Mouse (Mus musculus): ENCODE results near the gene Nav2.

Nav2 gene

DNA sequence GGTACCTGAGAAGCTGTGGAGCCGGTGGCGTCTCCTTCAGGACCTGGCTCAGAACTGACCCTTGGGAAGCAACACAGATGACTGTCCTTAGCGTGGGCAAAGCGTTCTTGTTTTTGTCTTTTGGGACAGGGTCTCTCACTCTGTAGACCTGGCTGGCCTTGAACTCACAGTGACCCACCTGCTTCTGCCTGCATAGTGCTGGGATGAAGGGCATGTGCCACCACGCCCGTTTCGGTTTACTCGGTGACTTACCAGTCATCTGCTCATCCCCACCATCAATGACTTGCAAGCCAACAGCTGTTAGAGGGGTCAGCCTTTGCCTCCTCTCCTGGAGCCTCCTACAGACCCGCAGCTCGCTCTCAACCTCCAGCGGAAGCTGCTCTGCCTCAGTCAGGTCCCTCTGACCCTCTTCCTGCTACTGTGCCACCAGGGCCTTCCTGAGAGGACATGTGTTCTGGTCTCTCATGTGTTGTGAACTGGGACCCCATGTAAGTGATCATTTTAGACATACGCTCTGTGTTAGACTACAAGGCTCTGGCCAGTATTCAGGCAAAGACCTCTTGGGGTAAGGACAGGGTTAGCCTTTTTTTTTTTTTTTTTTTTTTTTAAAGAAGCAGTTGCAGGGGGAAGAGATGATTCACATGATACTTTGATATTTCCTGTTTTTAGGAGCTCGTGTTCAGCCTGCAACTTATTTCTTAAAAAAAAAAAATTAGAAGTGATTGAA is 342.2 kb downstream of the Nav2 start:
- no peak for DNase-seq (ENCODE audit: low spot score)

DNA sequence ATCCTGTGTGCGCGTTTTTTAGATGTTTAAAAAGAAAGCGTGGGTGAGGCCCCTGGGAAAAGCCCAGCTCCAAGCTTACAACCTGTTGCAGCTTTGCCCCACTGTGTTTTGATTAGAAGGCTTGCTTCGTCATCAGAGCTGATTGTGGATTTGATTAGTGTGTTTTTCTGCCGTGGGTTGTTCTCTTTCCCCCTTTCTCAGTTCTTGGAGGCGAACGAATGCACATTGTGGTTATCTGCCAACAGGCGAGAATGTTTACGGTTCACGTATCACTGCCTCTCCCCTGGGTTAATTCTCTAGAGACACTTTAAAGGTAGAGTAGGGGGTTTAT is 342.8 kb downstream of the Nav2 start:
- no peak for DNase-seq (ENCODE audit: low spot score)

DNA sequence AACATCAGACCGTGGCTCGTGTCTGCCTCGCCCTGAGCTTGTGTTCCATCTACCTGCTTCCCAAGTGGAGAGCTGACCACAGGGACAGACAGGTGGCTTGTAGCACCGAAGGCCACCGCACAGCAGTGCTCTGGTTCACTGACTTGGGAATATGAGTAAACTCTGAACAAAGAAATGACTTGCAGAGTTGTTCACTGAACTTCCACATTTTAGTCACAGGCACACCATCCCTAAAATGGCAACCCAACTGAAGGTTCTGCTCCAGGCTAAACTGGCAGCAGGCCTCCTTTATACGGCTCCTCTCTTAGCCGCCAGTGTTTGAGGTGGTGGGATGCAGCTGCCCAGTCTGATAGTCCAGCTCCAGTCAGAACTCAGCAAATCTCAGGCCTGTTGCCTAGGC is 343.9 kb downstream of the Nav2 start:
- DNase-seq (ENCODE audit: low spot score) = no peak

DNA sequence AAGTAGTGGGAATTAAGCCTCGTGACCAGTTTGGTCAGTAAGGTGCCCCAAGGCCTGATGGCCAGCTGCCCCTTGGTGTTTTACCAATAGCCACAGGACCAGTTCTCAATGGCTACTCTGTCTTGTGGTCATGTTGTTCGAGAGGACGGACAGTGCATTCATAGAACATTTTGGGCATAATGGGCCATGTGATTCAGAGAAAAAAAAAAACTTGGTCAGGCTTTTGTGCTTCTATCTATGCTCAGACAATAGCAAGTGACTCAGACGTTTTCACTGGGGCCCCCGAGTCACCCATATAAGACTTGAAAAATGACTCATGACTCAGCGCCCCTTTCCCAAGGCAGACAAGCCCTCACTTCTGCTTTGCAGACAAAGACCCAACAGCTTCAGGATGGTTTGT is 344.4 kb downstream of the Nav2 start:
- DNase-seq (ENCODE audit: low spot score) = no peak

DNA sequence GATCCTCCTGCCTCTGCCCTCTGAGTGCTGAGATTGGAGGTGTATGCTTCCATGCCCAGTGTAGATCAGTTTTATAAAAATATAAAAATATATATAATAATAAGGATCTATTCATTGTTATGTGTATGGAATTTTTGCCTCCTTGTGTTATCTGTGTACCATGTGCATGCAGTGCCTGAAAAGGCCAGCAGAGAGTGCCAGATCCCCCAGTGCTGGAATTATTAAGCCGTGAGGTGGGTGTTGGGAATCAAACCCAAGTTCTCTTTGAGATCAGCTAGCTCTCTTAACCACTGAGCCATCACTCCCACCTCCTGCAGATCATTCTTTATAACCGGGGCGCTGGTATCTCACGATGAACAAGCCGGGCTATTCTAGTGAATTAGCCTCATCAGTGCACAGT is 346.5 kb downstream of the Nav2 start:
- no peak for DNase-seq (ENCODE audit: low spot score)

DNA sequence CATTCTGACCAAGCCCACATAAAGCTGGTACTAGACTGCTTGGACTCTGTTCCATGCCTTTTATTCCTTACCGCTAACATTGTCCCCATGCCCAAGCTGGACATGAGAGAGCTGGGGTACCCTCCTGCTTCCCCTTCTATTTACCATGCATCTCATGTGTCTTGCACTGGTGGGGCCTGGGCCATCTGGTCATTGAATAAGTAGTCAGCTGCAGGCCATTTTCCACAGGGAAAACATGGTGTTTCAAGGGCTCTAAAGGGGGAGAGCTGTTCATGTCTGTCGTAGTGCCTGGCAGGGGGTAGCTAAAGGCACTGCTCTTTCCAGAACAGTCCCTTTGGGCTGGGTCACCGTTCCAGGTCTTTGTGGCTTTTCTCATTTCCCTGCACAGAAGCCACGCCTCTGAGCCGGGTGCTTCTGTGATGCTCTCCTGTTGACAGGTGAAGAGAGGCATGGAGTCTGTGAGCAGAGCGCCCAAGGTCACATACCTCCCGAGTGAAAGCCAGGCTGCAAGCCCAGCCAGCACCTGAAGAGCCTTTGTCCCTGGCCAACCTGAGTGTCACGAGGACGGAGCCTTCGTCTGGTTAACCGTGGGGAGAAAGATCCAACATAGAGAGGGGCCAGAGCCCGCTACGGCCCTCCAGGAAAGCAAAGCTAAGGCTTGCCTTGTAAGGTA is 348.9 kb downstream of the Nav2 start:
- DNase-seq (ENCODE audit: low spot score) = no peak

DNA sequence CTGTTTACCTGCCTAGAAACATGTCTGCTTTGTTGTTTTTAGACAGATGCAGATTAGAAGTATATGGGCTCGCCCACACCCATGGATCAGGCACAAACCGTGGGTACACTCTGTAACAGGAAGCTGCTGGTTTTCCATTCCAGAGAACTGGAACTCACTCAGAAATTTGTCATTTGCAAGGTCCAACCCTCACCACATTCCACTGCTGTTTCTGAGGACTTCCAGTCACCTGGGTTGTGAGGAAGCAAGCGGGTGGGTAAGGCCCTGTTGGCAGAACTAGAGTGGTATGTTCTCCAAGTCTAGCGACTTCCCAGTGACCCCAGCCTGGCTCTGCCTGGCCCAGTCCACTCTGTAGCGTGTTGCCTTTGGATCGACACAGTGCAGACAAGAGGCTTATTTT is 349.6 kb downstream of the Nav2 start:
- DNase-seq (ENCODE audit: low spot score) = no peak

DNA sequence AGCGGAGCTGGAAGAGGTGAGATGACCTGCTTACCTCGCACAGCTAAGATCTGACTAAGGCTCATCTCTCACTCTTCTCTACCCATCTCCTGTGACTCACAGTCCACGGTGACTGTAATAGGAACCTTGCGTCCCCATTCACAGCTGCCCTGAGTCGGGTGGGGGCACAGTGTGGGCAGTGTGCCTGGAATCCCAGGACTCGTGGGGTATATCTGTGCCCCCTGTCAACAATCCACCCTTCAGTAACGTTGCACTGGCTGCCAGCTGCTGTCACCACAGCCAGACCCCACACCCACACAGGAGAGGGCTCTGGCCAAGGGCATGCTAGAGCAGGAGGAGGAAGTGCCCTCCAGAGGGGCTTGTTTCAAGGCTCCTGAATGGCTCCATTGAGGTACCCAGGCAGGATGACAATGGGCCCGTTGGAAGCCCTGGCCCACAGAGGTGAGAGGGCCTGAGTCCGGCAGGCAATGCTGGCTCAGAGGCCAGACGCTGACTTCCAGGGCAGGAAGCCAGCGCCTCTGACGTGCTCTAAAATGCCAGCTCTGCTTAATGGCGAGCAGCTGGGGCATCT is 353.5 kb downstream of the Nav2 start:
- no peak for DNase-seq (ENCODE audit: low spot score)

DNA sequence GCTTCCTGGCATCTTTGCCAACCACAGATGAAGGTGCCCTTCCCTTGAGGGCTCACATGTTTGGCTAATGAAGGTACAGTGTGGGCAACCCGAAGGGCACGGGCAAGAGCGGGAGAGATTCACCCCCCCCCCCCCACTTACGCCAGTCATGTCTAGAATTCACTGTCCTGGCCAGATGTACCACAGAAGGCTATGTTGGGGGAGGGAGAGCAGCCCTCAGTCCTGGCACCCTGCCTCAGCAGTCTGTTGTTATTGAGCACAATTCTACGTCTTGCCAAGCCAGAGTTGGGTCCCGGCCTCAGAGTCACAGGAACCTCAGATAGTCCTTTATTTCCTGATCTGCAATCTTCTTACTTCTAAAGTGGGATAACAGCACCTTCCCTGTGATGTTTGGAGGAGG is 357.9 kb downstream of the Nav2 start:
- peak; percentile 74 for DNase-seq (ENCODE audit: low spot score)

DNA sequence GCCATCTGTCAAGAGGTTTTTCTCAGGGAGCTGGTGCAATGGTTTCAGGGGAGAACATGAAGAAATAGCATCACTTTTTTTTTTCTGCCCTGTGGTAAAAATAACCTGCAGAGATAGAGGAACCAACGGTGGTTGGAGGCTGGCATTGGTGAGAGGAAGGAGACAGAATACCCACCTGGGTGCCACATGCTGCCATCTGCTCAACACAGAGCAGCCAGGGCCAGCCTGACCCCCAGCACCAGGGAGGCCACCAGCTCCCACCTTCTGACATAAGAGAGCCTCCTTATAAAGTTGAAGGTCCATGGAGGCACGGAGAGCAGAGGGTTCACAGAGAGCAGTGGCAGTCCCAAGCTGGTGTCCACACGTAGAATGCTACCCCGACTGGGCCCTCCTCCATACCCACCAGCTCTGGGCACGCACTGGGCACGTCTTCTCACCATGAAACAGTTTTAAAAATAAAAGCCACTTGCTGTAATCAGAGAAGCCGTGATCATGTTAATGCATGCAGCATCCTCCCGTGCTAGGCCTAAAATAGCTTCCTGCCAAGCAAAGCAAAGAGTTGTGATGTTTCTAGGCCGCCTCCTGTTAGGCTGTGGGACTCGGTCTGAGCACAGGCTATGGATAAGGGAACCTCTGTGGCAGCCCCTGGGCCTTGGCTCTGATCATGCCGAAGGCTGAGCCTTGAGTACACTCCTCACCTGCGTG is 359.3 kb downstream of the Nav2 start:
- DNase-seq (ENCODE audit: low spot score) = peak; percentile 64

DNA sequence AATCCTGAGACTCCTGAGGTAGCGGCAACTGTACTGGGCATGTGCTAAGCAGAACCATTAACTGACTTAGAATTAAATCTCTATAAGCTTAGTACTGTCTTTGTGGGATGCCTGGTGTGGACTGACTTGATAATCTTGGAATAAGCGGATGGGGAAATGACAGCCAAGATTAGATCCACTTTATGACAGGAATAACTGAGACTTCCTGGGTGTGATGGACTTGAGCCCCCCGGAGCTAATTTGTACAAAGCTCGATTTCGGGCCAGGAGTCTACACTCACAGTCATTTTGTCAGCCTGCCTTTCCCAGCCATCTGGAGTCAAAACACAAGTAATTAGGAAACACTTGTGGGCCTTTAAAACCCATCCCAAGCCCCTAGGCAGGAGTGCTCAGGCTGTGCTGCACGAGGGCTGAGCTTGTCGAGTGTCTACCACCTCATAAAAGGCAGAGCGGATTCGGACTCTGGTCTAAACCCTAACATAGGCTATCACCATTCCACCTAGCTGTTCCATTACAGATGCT is 359.9 kb downstream of the Nav2 start:
- DNase-seq (ENCODE audit: low spot score) = no peak

DNA sequence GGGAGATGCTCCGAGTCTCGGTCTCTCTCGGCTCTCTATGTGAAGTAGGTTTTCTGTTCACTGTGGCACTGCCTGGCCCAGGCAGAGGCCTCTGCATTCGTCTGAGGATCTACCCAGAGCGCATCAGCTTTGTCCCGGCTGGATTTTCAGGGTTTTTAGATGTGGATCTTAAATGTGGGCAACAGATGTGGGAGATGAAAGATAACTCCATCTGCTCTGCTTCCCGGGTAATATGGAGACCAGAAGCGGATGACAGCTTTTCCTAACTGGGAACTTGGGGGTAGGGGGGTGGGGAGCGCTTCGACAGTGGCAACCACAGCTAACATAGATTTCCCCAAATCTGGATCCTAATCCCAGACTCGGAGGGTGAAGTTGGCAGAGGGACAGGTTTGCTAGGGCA is 362.3 kb downstream of the Nav2 start:
- DNase-seq (ENCODE audit: low spot score) = no peak

DNA sequence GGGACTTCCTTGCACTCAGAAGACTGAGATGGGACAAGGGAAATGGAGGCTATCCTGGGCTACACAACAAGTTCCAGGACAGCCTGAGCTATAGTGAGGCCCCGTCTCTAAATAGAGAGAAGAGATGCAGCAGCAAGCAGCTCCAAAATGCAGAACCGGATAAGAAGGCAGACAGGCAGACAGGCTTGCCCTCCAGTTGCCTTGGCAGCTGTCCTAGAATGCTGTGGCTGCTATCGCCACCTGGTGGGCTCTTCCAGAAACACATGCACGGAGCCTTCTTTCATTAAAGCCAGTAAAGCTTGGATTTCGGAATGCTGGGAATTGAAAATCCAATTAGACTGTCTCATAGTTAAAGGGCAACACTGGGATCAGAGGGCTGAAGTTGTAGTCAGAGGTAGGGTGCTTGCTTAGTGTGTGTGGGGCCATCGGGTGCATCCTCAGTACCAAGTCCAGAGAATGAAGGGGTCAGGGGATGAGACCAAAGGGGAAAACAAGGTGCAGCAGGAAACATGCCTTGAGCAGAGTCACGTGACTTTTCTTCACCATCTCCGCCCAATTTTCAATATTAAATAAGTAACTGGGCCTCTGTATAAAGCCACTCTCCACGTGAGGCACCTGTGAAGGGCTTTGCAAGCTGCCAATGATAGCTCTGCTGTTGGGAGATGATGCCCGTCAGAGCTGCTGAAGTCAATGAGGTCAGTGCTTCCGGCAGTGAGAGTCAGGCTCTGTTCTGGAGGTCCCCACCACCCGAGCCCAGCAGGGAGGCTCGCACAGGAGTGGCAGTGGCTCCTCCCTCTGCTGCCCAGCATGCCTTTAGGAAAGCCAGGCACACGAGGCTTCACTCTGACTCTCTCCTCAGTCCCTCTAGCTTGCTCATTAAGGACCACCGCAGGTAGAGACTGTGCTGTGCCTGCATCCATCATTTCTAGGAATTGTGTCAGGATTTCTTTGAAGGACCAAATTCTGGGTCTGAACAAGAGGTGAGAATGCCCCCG is 364.2 kb downstream of the Nav2 start:
- DNase-seq (ENCODE audit: low spot score) = peak; percentile 87

DNA sequence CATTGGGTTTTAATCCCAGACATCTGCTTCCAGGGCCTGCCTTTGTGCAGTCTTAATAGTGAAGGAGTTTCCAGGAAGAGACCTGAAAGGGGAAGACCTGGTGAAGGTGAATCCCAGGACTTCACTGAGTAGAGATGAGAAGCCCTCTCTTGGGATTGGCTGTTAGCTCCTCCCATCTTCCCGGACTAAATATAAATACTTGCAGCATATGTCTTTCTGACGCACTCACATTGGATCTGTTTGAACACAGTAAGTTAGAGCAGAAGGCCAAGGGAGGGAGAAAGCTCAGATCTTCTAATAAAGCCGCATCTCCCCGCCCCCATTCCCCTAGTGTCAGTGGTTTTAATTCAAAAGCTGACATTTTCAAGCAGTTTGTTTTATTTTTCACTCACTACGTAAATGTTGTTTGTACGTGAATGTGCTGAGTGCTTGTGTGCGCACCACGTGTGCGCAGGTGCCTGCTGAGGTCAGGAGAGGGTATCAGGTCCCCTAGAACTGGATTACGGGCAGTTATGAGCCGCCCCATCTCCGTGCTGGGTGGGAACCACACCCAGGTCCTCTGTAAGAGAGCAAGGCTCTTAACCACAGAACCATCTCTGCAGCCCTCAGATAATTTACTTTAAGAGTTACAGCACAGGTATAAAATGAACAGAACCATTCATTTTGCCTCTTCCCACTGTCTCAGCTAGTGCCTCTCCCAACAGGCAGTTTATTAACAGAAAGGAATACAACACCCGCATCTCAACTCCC is 365.6 kb downstream of the Nav2 start:
- DNase-seq (ENCODE audit: low spot score) = no peak

DNA sequence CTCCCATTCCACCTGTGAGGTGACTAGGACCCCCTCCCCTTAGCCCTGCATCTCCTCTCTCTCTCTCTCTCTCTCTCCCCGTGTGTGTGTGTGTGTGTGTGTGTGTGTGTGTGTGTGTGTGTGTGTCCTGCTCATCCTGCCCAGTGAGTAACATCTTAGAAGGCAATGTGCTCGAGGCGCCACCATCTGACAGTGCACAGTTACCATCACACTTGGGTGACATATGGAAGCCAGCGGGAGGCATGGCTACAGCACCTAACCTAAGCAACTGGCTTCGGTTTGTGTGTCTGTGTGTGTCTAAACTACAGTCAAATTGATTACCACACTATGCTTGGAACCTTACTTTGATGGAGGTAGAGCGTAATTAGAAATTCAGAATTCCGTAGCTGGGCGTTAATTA is 366.2 kb downstream of the Nav2 start:
- no peak for DNase-seq (ENCODE audit: low spot score)

DNA sequence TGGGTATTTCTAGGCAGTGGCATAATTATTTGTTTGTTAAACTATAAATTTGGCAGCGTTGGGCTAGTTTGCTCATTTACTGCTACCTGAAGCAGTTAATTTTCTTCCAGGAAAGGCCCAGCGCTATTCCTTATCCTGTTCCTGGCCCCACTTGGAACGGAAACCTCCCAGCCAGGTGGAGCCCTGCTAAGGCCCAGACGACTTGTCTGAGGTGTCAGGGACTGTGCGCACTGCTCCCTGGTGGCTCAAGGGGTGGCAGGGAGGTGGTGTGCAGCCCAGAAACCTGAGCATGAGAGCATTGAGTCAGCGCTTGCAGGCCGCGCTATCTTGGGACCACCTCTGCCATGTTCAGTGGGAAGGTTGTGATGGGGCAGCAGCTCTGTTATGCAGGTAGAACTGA is 367.6 kb downstream of the Nav2 start:
- DNase-seq (ENCODE audit: low spot score) = no peak

DNA sequence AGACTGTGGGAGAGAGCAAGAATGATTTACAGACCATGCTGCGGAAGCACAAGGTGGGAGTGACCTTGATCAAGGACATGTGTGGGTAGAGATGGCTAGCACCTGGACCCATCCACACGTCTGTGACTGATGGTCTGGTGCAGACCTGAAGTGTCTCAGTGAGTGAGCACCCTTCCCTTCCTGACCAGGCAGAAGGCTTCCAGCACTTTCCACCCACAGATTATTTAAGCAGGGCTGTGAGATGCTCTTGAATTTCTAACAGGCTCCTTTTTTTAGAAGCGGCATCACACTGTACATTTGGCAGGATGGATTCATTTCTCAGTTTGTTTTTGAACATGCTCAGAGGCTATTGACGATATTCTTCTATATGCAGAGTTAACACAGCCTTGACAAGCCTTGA is 369.2 kb downstream of the Nav2 start:
- no peak for DNase-seq (ENCODE audit: low spot score)

DNA sequence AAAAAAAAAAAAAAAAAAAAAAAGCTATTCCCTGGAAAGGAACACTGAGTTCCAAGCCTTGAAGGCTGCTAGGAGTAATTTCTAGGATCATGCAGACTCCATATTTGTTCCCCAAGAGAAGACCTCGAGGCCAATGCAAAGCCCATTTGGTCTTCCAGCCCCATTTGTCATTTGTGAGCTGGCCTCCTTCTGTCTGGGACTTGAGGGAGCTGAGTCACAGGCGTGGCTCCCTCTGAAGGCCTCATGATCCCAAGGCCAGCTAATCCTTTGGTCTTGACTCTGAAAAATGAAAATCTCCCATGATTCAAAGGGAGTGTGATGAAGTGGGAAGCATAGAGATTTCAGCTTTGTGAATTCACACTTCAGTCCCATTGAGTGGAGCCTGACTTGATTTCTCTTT is 370.0 kb downstream of the Nav2 start:
- no peak for DNase-seq (ENCODE audit: low spot score)

DNA sequence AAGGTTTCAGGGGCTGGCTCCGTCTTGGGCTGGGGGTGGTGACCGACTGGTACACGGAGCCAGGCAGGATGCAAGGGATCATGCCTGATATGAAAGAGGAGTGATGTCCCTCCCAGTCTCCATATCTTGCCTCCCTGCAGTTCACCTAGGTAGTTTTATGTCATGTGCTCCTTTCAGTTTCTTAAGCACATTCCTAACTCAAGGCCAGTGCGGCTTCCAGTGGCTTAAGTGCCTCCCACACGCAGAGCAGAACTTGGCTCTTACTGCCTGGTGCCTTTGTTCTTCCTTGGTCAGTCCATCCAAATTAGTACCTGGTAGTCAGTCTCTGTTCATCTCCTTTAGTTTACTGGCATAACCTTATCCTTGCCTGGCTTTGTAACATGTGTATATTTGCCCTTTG is 371.9 kb downstream of the Nav2 start:
- DNase-seq (ENCODE audit: low spot score) = no peak

DNA sequence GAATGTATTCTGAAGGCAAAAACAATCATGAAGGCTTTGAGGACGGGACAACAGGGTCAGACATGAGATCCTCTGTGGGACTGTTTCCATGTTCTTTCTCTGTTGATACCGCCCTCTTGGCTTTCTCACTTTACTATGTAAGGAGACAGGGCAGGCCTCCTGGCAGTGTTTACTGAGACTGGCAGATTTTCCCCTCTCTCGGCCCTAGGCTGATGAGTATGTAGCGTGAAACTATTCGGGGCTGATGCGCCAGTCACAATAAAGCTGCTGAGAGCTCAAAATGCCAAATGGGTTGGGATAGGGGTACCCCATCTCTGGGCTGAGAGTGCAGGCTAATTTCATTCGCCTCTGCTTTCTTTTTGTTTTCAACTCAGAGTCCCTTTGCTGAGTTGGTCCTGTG is 373.9 kb downstream of the Nav2 start:
- DNase-seq (ENCODE audit: low spot score) = no peak

All from layer of hippocampus, adult 11-12 months (tissue).